Mouse (Mus musculus): ENCODE data around the gene Gm38431.

DNA sequence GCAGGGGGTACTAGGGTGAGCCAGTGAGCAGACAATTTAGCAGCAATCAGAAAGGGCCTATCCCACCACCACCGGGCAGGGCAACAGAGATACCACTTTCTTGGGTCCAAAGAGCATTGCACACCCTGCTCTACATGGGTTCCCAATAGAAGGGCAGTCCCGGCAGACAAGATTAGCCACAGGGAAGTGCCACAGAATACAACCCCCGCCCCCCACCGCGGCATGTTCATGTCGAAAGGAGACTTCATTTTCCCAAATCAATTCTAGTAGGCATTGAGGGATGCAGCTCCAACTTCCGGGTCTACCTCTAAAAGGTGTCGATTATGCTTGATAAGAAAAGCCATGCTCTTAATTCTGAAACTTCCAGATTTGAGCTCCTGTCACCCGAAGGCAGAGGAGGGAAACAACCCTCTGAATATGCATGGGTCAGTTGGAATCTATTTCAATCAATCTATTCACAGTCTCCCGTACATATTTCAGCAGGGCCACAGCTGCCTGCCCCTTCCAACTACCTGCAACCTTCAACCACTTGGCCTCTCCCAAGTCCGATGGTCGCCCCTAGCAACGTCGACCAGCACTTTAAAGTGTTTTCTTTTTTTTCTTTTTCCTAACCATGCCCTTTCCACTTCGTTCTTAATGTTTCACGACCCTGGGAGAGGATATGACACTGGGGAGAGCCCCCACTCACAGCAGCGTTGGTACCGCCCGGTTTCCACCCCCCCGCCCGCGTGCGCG is 658 bp downstream of the Gm38431 start:
- TF ChIP-seq CTCF (IDR thresholded peaks at IDR 0.05) (no peak), EP300 (IDR thresholded peaks at IDR 0.05; ENCODE audit: insufficient read depth, low read depth, low read length) (no peak)
